Mouse (Mus musculus): Measurements from ENCODE around the gene Gm17387.
A peak's percentile ranks its signal among the peaks of the same experiment; 100 is the strongest.

Gene Gm17387

DNA sequence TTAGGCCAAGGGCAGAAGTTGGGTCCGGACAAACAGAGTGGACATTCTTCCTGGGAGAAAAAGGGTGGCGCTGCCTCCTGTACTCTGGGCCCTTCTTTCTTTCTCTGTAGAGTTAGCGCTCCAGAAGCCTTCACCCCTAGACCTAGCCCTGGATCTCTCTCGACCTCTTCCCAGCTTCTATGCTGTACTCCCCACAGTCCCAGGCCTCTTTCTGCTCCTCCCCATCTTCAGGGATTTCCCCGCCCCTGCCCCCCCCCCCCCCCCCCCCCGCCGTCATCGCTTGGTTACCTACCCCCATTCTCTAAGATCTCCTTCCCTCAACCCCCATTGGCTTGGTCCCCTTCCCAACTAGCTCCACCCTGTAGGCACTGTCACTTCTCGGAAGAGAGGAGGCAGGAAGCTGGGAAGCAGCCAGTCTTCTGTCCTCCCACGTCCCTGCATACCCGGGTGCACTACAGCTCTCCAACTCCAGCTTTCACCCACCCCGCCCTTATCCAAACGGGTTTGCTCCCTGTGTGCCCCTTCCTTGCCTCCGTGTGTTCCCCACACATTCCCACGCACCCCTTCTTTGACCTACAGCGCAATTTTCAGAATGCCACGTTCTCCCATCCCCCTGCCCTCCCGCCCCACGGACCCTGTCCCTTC, 18.8 kb downstream of the Gm17387 start:
- DNase-seq (ENCODE audit: low spot score) = peak; percentile 69

DNA sequence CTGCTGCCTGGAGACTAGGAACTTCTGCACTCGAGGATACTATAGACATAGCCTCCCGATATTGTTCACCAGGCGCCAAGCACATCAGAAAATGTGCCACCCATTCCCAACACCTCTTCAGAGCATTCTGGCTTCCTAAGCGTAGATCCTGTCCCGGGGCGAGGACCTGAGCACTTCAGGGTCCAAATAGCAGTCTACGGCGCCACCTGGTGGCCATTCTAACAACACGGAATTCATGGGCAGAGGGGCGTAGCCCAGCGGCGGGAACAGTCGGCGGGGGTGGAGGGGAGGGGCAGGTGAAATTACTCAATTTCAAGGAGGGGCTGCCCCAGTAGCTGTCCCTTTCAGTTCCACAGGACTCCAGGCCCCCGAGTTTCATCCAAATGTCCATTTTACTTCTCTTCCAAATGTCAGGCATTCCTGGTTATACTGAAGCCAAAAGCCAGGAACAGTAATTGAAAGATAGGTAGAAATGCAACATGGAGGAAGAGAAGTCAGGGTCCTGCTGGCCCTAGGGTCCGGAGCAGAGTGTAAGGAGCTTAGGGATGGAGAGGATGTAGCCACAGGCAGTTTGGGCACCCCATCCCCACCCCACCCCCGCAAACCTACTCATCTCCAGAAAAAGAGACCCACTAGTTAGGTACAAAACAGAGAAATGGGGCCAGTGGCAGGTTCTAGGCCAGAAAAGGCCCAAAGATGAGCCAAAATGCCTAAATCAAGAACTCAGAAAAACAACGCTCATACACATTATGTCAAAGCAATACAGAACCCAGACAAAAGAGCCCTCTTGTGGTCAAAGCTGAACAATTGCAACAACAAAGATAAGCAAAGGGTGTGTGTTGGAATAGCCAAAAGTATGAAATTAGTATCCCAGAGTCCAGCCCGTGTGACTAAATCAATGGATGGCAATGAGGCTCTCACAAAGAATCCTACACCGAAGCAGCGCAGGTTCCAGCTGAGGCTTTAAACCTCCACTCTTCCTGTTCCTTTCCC, 19.6 kb downstream of the Gm17387 start:
- DNase-seq (ENCODE audit: low spot score) = peak; percentile 97

DNA sequence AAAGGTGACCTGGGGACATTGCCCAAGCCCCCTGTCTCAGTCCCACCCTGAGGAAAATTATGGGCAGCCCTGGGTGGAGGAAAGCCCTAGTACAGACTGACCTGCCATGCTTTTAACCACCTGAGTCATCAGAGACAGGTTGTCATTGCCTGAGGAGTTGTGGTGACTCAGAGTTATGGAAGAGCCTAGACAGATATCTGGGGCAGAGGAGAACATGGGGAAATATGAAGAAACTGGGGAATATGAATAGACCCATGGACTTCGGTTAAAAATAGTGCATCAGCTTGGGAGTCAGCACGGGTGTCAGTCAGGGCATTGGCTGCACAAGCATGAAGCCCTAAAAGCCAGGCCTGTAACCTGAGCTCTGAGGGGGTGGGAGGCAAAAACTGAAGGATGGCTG, 20.4 kb downstream of the Gm17387 start:
- DNase-seq (ENCODE audit: low spot score) = no peak

DNA sequence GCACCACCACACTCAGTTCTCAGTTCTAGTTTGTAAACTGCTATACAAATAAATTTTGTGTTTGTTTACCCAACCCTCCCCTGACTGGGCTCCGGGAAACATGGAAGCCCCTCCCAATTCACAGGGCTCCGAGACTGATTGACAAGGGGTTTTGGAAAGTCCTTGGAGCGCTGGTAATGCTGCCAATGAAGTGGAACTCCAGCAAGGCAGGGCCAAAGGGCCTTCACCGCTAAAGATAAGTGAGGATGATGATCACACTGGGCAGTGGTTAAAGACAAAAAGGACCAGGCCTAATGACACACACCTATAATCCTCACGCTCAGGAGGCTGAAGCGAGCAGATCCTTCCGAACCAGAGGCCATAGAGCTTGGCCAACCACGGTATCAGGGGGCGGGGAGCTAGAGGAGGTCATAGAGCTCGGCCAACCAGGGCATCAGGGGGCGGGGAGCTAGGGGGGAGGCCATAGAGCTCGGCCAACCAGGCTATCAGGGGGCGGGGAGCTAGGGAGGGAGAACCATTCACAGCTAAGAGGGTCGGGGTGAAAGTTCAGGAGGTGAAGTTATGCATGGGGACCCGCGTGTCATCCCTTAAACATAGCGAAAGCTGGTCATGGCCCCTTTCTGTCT, 22.2 kb downstream of the Gm17387 start:
- no peak for DNase-seq (ENCODE audit: low spot score)

DNA sequence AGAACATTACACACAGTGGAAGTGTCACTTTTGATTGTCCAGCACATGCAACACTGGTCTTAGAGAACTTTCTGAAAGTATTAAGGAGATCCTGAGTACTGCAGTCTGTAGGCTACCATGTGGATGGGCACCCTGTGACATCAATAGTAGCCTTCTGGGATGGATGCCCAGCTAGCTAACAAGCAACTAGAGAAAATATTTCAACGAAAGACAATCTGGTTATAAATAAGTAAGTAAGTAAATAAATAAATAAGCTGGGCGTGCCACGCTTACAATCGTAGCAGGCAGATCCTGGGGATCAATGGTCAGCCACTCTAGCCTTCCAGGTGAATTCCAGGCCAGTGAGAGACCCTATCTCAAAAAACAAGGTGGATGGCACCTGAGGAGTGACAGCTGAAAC, 23.1 kb downstream of the Gm17387 start:
- no peak for DNase-seq (ENCODE audit: low spot score)

DNA sequence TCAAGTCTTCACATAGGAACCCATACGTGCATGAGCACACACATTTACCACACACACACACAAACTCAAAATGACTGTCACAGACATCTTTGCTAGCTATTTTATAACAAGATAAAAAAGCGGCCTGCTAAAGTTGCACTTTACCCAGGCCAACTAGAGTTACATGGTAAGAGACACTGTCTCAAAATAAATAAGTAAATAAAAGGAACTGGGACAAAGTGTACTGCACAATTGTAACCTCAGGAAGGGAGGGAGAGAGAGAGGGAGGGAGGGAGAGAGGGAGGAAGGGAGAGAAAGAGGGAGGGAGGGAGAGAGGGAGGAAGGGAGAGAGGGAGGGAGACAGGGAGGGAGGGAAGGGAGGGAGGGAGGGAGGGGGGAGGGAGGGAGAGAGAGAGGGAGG, 23.5 kb downstream of the Gm17387 start:
- DNase-seq (ENCODE audit: low spot score) = no peak

DNA sequence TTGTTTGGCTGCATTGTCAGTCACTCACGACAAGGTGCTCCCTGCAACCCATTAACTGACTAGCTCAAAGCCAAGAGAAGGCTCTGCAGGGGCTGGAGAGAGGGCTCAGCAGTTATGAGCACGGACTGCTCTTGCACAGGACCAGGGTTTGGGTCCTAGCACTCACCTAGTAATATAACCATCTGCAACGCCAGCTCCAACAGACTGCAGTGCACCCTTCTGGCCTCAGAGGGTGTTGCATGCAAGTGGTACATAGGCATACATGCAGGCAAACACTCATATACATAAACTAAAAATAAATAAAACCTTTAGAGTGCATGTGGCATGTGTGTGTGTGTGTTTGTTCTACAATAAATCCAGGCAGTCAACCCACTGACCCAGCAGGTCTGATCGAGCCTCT, 26.9 kb downstream of the Gm17387 start:
- no peak for DNase-seq (ENCODE audit: low spot score)

DNA sequence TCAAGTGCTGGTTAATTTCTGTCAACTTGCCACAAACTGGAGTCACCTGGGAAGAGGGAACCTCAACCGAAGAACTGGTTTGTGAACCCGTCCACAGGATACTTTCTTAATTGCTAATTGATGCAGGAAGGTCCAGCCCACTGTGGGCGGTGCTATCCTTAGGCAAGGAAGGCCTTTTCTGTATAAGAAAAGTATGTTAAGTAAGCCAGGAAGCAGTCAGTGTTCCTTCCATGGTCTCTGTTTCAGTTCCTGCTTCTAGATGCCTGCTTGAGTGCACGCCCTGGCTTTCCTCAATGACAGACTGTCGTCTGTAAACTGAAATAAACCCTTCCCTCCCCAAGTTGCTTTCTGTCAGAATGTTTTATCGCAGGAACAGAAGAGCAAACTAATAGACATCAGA, 28.0 kb downstream of the Gm17387 start:
- no peak for DNase-seq (ENCODE audit: low spot score)

DNA sequence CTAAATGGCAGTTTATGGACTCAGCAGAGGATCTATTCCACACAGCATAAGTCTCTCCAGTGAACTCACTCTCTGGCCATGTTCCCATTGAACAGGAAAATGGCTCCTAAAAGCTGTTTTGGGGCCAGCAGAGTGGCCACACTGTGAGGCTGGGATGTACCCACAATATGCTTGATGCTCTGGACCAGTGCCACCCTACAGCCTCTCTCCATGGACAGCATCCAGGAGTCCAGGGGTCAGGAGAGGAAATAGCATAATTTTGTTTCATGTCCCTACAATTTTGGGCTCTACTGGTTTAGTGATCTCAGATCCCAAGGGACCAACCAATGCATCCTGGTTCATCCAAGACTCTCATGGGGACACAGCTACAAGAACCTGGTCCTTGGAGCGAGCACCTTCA, 28.6 kb downstream of the Gm17387 start:
- no peak for DNase-seq (ENCODE audit: low spot score)

DNA sequence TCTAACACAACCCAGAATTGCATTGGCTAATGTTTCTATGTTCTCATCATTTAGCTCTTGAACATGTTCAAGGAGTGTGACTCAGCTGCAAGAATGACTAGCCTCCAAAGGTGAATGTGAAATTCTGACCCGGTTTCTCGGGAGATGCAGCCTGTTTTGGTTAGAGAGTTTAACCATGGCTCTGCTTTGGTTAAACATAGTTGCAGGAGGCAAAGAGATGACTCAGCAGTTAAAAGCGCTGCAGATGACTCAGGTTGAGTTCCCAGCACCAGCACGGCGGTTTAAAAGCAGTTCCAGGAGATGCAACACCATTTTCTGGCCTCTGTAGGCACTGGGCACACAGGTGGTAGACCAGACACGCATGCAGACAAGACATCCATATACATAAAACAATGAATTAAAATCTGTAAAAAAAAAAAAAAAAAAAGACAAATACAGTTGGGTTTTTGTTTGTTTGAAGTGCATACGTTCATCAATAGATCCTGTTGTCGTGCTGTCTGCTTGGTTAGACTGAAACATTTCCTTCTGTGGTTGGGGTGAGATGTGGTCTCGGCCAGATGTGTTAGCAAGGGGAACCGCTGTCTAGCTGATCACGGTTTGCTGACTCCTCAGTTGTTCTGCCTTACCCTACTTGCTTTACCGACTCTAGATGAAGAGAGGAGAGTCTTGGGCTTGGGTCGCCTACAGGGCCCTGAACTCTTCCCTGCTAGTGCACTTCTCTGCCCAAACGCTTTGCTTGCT, 29.8 kb downstream of the Gm17387 start:
- DNase-seq (ENCODE audit: low spot score) = no peak

DNA sequence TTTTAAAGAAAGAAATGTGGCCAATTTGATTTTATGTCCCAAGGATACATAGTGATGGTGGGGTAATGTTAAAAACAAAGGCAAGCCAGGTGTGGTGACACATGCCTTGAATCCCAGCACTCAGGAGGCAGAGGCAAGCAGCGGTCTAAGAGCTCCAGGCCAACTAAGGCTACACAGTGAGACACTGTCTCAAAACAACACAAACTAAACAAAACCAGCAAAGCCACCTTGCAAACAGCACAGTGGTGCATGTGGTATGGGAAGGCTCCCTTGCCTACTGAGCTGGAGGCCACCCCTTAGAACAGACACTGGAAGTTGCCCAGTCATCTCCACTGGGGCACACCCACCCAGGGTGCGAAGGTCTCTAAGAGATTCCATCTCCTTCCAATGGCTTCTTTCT, 31.0 kb downstream of the Gm17387 start:
- no peak for DNase-seq (ENCODE audit: low spot score)

DNA sequence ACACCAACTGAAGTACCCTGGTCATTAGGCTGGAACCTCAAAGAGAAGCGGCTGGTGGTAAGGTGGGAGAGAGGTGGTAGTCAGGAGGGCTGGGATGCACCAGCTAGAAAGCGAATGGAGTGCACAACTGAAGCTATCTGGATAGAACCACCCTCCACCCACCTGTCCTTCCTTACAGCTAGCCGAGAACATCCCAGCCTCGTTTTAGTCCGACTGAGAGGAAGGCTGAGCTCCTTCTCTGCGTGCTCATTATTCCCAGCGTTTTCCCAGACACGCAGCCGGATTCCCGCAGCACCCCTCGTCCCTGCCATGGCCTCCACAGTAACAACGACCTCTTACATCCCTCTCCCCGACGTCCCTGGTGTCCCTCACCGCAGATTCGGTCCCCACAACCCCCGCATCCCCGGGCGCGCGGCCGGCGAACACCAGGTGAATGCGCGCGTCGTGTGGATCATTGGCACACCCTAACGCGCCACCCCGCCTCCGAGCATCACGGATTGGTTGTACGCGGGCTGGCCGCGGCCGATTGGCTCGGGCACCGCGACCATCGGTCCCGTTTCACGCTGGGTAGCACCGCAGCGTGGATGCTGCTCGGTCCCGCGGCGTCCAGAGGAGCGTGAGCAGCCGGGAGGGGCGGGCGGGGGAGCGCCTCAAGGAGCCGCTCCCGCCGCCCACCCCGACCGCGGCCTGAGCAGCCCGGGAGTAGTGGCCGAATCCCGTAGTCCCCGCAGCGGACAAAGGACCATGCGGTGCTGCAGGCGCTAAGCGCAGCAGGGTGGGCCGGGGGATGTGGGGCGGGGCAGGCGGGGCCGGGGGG, 31.7 kb downstream of the Gm17387 start, which contains the start of gene B4galnt4:
Gene B4galnt4 (plus strand): TSS at position 679 of the 817 bp plus-strand sequence.
- DNase-seq (ENCODE audit: low spot score) = peak; percentile 95

DNA sequence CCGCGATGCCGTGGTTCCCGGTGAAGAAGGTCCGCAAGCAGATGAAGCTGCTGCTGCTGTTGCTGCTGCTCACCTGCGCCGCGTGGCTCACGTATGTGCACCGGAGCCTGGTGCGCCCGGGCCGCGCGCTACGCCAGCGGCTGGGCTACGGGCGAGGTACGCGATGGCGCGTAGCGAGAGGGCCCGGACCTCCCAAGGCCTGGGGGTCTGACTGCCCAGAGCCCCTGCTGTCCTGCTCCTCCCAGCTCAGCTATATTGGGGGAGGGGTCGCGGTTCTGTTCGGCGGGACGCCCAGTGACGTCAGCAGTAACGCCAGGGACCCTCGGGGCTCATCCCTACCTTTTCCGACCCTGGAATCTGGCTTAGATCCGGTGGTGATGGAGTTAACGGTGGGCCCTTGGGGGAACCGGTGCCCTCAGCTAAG, 32.4 kb downstream of the Gm17387 start:
- DNase-seq (ENCODE audit: low spot score) = peak; percentile 57

DNA sequence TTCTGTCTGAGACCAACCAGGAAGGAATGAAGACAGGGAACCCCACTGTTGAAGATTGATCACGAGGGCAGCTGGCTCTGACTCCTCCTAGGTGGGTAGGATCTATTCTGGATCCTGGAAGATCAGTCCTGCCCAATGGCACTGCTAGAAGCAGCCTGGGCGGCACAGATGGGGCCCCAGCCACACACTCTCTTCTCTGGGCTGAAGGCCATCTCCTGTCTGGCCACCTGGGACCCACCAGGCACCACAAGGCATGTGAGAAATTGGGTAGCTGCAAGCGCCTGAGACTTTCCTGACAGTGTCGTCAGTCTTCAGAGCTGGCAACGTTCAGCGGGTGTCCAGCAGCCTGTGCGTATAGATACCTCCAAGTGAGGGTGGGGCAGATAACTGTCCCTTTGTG, 33.6 kb downstream of the Gm17387 start:
- DNase-seq (ENCODE audit: low spot score) = no peak

DNA sequence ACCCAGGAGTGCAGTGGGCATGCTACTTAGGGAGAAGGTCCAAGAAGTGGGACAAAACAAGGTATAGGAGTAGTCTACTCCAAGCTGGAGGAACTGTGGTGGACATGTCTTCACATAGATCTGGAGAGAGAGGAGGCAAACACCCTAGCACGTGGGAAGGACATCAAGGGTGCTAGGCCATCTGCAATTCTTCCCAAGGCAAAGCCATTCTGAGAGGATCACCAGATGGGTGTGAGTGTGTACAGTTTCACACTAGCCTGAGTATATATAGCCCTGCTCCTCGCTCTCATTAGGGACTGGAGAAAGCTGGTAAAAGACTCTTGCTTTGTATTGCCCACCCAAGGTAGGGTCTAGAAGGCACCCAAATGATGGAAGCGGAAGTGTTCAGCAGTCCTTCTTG, 34.4 kb downstream of the Gm17387 start:
- no peak for DNase-seq (ENCODE audit: low spot score)

DNA sequence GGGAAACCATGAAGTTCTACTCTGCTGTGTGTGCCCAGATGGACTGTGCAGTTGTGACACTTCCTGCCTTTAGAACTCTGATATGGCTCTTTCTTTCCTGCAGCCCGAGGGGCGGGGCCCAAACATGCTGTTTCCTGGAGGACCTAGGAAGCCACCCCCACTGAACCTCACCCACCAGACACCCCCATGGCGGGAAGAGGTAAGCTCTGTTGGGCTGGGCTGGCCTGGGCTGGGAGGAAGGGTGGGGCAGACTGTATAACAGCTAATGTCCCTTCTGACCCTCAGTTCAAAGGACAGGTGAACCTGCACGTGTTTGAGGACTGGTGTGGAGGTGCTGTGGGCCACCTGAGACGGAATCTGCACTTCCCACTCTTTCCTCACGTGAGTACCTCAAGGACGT, 35.2 kb downstream of the Gm17387 start:
- DNase-seq (ENCODE audit: low spot score) = no peak

DNA sequence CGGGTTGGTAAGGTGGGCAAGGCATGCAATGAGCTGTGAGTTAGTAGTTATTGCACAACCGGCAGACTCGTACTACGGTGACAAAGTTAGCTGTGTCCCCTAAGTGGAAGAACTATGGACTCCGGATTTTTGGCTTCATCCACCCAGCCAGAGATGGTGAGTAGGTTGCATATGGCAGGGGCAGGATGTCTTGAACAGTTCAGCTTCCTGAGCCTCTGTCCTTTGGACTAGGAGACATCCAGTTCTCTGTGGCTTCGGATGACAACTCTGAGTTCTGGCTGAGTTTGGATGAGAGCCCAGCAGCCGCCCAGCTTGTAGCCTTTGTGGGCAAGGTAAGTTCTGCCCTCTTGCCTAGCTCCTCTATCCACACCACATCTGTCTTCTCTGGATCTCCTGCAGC, 35.6 kb downstream of the Gm17387 start:
- no peak for DNase-seq (ENCODE audit: low spot score)

DNA sequence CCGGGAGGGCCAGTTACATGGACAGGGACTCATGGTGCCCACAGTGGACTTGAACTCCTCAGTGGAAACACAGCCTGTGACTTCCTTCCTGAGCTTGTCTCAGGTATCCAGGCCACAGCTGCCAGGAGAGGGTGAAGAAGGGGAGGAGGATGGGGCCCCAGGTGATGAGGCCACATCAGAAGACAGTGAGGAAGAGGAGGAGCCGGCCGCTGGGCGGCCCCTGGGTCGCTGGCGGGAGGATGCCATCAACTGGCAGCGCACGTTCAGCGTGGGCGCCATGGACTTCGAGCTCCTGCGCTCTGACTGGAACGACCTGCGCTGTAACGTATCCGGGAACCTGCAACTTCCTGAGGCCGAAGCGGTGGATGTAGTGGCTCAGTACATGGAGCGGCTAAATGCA, 39.4 kb downstream of the Gm17387 start:
- DNase-seq (ENCODE audit: low spot score) = no peak

DNA sequence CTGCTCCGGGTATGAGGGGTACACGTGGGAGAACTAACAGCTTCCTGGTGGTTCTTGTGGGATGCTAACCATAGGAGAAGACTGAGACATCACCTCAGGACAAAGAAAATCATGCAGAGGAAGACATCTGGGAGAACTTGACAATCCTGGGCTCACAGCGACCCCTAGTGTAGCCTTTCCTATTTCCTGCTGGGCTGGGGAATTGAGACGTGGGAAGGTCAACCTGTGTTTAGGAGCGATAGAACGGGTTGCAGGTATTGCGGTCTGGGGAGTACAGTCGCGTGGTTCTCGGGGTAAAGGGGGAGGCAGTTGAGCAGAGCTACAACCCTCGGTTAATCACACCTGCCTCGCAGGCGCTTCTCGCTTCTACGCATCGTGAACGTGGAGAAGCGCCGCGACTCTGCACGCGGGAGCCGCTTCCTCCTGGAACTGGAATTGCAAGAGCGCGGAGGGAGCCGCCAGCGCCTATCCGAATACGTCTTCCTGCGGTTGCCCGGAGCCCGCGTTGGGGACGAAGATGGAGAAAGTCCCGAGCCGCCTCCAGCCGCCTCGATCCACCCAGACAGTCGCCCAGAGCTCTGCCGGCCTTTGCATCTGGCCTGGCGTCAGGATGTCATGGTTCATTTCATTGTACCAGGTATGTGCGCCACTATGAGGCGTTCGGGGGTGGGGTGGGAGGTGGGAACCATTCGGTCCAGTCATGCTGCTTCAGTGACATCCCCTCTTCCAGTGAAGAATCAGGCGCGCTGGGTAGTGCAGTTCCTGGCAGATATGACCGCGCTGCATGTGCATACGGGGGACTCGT, 41.3 kb downstream of the Gm17387 start:
- DNase-seq (ENCODE audit: low spot score) = peak; percentile 92

DNA sequence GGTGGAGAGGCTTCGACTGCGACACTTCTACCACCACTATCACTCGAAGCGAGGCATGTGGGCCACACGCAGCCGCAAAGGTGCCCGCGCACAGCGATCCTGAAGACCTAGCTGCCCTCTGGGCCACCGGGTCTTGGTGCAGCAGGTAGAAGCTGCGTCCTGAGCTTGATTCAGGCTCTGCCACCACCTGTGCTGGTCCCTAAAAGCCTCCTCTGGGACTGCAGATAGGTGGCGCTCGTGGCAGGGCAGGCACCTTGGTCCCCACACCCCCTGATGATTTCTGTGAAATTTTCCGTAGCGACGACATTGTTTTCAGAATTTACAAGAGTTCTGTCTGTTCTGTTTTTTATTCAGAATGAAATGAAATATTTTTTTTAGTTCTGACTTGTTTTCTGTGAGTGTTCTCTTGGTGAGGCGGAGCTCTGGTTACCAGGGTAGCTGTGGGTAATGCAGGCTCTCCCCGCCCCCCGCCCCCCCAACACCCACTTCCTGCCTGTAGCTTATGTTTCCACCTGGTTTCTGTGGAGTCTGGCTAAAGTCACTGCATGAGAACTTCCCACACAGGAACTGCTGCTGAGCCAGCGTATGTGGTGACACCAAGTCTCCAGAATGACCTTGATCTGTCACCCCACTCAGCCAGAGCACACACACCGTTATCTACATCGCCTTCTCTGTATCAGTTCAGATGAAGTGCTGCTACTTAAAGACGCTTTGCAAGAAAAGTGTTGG, 43.2 kb downstream of the Gm17387 start:
- DNase-seq (ENCODE audit: low spot score) = no peak

All from embryo, embryonic 10 days (tissue).